Mouse (Mus musculus): Measurements from ENCODE around the gene Aarsd1. TPM values are rescaled to one million over a fixed set of nuclear protein-coding genes. Genes with fewer than 3 reads are reported as not detected.
"Not testable (repeated sequence)": the region's sequence is repeated elsewhere in the genome, so short reads cannot be mapped to it uniquely, and the experiment has no call there.

Gene Aarsd1
- polyA plus RNA-seq, 1 experiment from 2014 or later, result 52.3 TPM

- H3K9me3 ChIP-seq (replicated peaks; ENCODE audit: control insufficient read depth, low read length), result no peaks in the 10 kb centered on the region
- no peak overlapping the region for H3K4me3 ChIP-seq (ENCODE audit: low read depth, low read length)
- no peaks in the 10 kb centered on the region for H3K27me3 ChIP-seq (ENCODE audit: control insufficient read depth, insufficient read depth, low read length)
- 0 out of 2 replicates have a peak, but pooled peaks cover 6% of the 10 kb centered on the region for H3K4me1 ChIP-seq (ENCODE audit: control insufficient read depth, insufficient read depth, low read length)
- ATAC-seq (replicated peaks; ENCODE audit: insufficient number of reproducible peaks, low FRiP score, low TSS enrichment), result no peak
- 85% methylated on average over 3 of the region's 3 CpGs for WGBS (ENCODE audit: insufficient replicate concordance)
- no peak overlapping the region for H3K9ac ChIP-seq (ENCODE audit: low read depth, low read length)
- H3K27ac ChIP-seq (ENCODE audit: low read depth, low read length), result no peak overlapping the region
- peaks cover 2% of the 10 kb centered on the region; the same call in 1 of the 2 replicates for H3K36me3 ChIP-seq (ENCODE audit: control insufficient read depth, insufficient read depth, low read length)
- no peak overlapping the region for H3K4me2 ChIP-seq
Measured at GRCm38 (mm10) chr11:101450394-101450793, 33.0 kb upstream of the Aarsd1 start.

- not testable (repeated sequence) for H3K9me3 ChIP-seq (replicated peaks; ENCODE audit: control insufficient read depth, low read length); H3K9ac ChIP-seq (ENCODE audit: low read depth, low read length); H3K4me3 ChIP-seq (ENCODE audit: low read depth, low read length); H3K4me2 ChIP-seq; H3K36me3 ChIP-seq (ENCODE audit: control insufficient read depth, insufficient read depth, low read length); H3K4me1 ChIP-seq (ENCODE audit: control insufficient read depth, insufficient read depth, low read length); H3K27me3 ChIP-seq (ENCODE audit: control insufficient read depth, insufficient read depth, low read length); H3K27ac ChIP-seq (ENCODE audit: low read depth, low read length); ATAC-seq (replicated peaks; ENCODE audit: insufficient number of reproducible peaks, low FRiP score, low TSS enrichment)
- WGBS (ENCODE audit: insufficient replicate concordance), result 79% methylated on average over 4 of the region's 4 CpGs
Measured at GRCm38 (mm10) chr11:101449596-101449995, 32.2 kb upstream of the Aarsd1 start.

GRCm38 (mm10) chr11:101448899-101449298, 31.5 kb upstream of the Aarsd1 start:
- no peaks in the 10 kb centered on the region for H3K9me3 ChIP-seq (replicated peaks; ENCODE audit: control insufficient read depth, low read length)
- H3K27ac ChIP-seq (ENCODE audit: low read depth, low read length), result 0 out of 2 replicates have a peak overlapping the region, but pooled peaks have one; percentile 1
- no peak for ATAC-seq (replicated peaks; ENCODE audit: insufficient number of reproducible peaks, low FRiP score, low TSS enrichment)
- H3K4me1 ChIP-seq (ENCODE audit: control insufficient read depth, insufficient read depth, low read length), result peaks cover 6% of the 10 kb centered on the region
- peak overlapping the region; percentile 74; the same call in 1 of the 2 replicates for H3K9ac ChIP-seq (ENCODE audit: low read depth, low read length)
- WGBS (ENCODE audit: insufficient replicate concordance), result 71% methylated on average over 4 of the region's 4 CpGs
- H3K4me3 ChIP-seq (ENCODE audit: low read depth, low read length), result peak overlapping the region; percentile 50
- H3K36me3 ChIP-seq (ENCODE audit: control insufficient read depth, insufficient read depth, low read length), result peaks cover 14% of the 10 kb centered on the region
- peak overlapping the region; percentile 63 for H3K4me2 ChIP-seq
- H3K27me3 ChIP-seq (ENCODE audit: control insufficient read depth, insufficient read depth, low read length), result no peaks in the 10 kb centered on the region

GRCm38 (mm10) chr11:101448274-101448746, 30.9 kb upstream of the Aarsd1 start, which contains the start of gene Ifi35:
TSS of gene Ifi35 (plus strand) at chr11:101448407.
- ATAC-seq (replicated peaks; ENCODE audit: insufficient number of reproducible peaks, low FRiP score, low TSS enrichment), result peak; percentile 71
- Histone ChIP-seq H3K27me3 (ENCODE audit: control insufficient read depth, insufficient read depth, low read length) (no peaks in the 10 kb centered on the region), H3K4me3 (ENCODE audit: low read depth, low read length) (peak within 1 kb of the TSS; percentile 50), H3K36me3 (ENCODE audit: control insufficient read depth, insufficient read depth, low read length) (peaks cover 19% of the 10 kb centered on the region), H3K9me3 (replicated peaks; ENCODE audit: control insufficient read depth, low read length) (no peaks in the 10 kb centered on the region), H3K4me1 (ENCODE audit: control insufficient read depth, insufficient read depth, low read length) (peaks cover 10% of the 10 kb centered on the region), H3K9ac (ENCODE audit: low read depth, low read length) (peak within 1 kb of the TSS; percentile 74), H3K4me2 (peak within 1 kb of the TSS; percentile 63), H3K27ac (ENCODE audit: low read depth, low read length) (peak within 1 kb of the TSS; percentile 62)
- WGBS (ENCODE audit: insufficient replicate concordance), result 18% methylated on average over 10 of the region's 10 CpGs

- 82% methylated on average over 5 of the region's 5 CpGs for WGBS (ENCODE audit: insufficient replicate concordance)
- H3K9ac ChIP-seq (ENCODE audit: low read depth, low read length), result no peak overlapping the region
Measured at GRCm38 (mm10) chr11:101447786-101448185, 30.4 kb upstream of the Aarsd1 start.

GRCm38 (mm10) chr11:101446860-101447259, 29.4 kb upstream of the Aarsd1 start:
- 89% methylated on average over 8 of the region's 8 CpGs for WGBS (ENCODE audit: insufficient replicate concordance)
- not testable (repeated sequence) for ATAC-seq (replicated peaks; ENCODE audit: insufficient number of reproducible peaks, low FRiP score, low TSS enrichment)

More at GRCm38 (mm10) chr11:101447786-101448185, 30.4 kb upstream of the Aarsd1 start:
- no peak for ATAC-seq (replicated peaks; ENCODE audit: insufficient number of reproducible peaks, low FRiP score, low TSS enrichment)
- peak overlapping the region; percentile 63 for H3K4me2 ChIP-seq
- peaks cover 10% of the 10 kb centered on the region for H3K4me1 ChIP-seq (ENCODE audit: control insufficient read depth, insufficient read depth, low read length)
- H3K36me3 ChIP-seq (ENCODE audit: control insufficient read depth, insufficient read depth, low read length), result peaks cover 22% of the 10 kb centered on the region
- no peaks in the 10 kb centered on the region for H3K9me3 ChIP-seq (replicated peaks; ENCODE audit: control insufficient read depth, low read length)
- H3K4me3 ChIP-seq (ENCODE audit: low read depth, low read length), result no peak overlapping the region
- H3K27ac ChIP-seq (ENCODE audit: low read depth, low read length), result peak overlapping the region; percentile 62; the same call in 1 of the 2 replicates
- no peaks in the 10 kb centered on the region for H3K27me3 ChIP-seq (ENCODE audit: control insufficient read depth, insufficient read depth, low read length)

GRCm38 (mm10) chr11:101446319-101446718, 28.9 kb upstream of the Aarsd1 start:
- Histone ChIP-seq H3K9me3 (replicated peaks; ENCODE audit: control insufficient read depth, low read length) (no peaks in the 10 kb centered on the region), H3K36me3 (ENCODE audit: control insufficient read depth, insufficient read depth, low read length) (peaks cover 22% of the 10 kb centered on the region), H3K27me3 (ENCODE audit: control insufficient read depth, insufficient read depth, low read length) (no peaks in the 10 kb centered on the region), H3K4me2 (no peak overlapping the region), H3K9ac (ENCODE audit: low read depth, low read length) (no peak overlapping the region), H3K27ac (ENCODE audit: low read depth, low read length) (no peak overlapping the region), H3K4me1 (ENCODE audit: control insufficient read depth, insufficient read depth, low read length) (peaks cover 10% of the 10 kb centered on the region), H3K4me3 (ENCODE audit: low read depth, low read length) (no peak overlapping the region)
- whole genome bisulfite sequencing (ENCODE audit: insufficient replicate concordance), result 65% methylated on average over 1 of the region's 1 CpGs
- no peak for ATAC-seq (replicated peaks; ENCODE audit: insufficient number of reproducible peaks, low FRiP score, low TSS enrichment)

More at GRCm38 (mm10) chr11:101446860-101447259, 29.4 kb upstream of the Aarsd1 start:
- H3K27me3 ChIP-seq (ENCODE audit: control insufficient read depth, insufficient read depth, low read length); H3K4me2 ChIP-seq; H3K9ac ChIP-seq (ENCODE audit: low read depth, low read length); H3K9me3 ChIP-seq (replicated peaks; ENCODE audit: control insufficient read depth, low read length); H3K4me1 ChIP-seq (ENCODE audit: control insufficient read depth, insufficient read depth, low read length); H3K27ac ChIP-seq (ENCODE audit: low read depth, low read length); H3K4me3 ChIP-seq (ENCODE audit: low read depth, low read length): not testable (repeated sequence)
- H3K36me3 ChIP-seq (ENCODE audit: control insufficient read depth, insufficient read depth, low read length), result peaks cover 22% of the 10 kb centered on the region

GRCm38 (mm10) chr11:101442760-101443159, 25.3 kb upstream of the Aarsd1 start:
- peak overlapping the region; percentile 94 for H3K4me2 ChIP-seq
- 1% methylated on average over 14 of the region's 14 CpGs for WGBS (ENCODE audit: insufficient replicate concordance)

More at GRCm38 (mm10) chr11:101442760-101443159, 25.3 kb upstream of the Aarsd1 start:
- peak overlapping the region; percentile 79 for H3K4me3 ChIP-seq (ENCODE audit: low read depth, low read length)
- H3K27me3 ChIP-seq (ENCODE audit: control insufficient read depth, insufficient read depth, low read length), result no peaks in the 10 kb centered on the region
- peak overlapping the region; percentile 94 for H3K27ac ChIP-seq (ENCODE audit: low read depth, low read length)
- H3K36me3 ChIP-seq (ENCODE audit: control insufficient read depth, insufficient read depth, low read length), result peaks cover 22% of the 10 kb centered on the region
- H3K4me1 ChIP-seq (ENCODE audit: control insufficient read depth, insufficient read depth, low read length), result peaks cover 4% of the 10 kb centered on the region
- H3K9me3 ChIP-seq (replicated peaks; ENCODE audit: control insufficient read depth, low read length), result no peaks in the 10 kb centered on the region
- peak overlapping the region; percentile 93 for H3K9ac ChIP-seq (ENCODE audit: low read depth, low read length)
- ATAC-seq (replicated peaks; ENCODE audit: insufficient number of reproducible peaks, low FRiP score, low TSS enrichment), result no peak
